Mouse (Mus musculus) heart, adult 2 months (tissue): ENCODE measurements around the gene Col1a2.

Source experiments
- CTCF ChIP-seq: fragments of 200-600 bp; IDR thresholded peaks from 2 replicates; pipeline ENCODE4 v1.8.1; 2022; ENCODE audit warnings: antibody characterized with exemption, mild to moderate bottlenecking, moderate library complexity
- EP300 ChIP-seq: fragments of 200-500 bp; IDR thresholded peaks from 2 replicates; pipeline ENCODE4 v1.6.1; 2011; ENCODE audit warnings: low read depth, low read length, control low read depth; ENCODE audit not compliant: insufficient read depth
- POLR2A ChIP-seq: fragments of 200-500 bp; IDR thresholded peaks from 2 replicates; pipeline ENCODE4 v1.6.1; 2011; ENCODE audit warnings: mild to moderate bottlenecking, low read depth, low read length, control low read depth; ENCODE audit not compliant: insufficient read depth

DNA sequence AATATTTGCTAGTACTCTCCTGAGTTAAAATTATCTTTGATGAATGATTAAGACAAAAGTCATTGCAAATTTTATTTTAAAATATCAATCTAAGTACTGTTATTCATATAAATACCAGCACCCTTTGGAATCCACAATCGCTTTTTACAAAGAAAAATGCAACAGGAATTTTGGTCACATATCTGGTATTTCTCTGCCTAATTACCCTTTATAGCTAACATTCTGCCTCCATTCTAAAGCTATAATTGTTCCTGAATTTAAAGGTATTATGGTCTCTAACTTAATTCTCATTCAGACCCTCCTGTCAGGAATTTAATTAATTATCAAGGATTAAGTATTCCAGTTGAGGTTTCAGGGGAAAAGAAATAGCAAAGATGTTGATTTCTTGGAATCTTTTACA, 28.3 kb downstream of the Col1a2 start:
- TF ChIP-seq CTCF, result no peak
- TF ChIP-seq EP300, result no peak
- no peak for TF ChIP-seq POLR2A
